Mouse (Mus musculus) embryonic fibroblast, embryonic 13.5 days (primary cell): ENCODE measurements around the gene Ppp6r2.

ENCODE experiments used
- CTCF ChIP-seq: IDR thresholded peaks from 2 replicates; pipeline ENCODE4 v1.5.1; 2011; ENCODE audit warnings: mild to moderate bottlenecking, control low read depth, low read length, moderate library complexity, borderline replicate concordance; ENCODE audit not compliant: insufficient read depth
- POLR2A ChIP-seq: IDR thresholded peaks from 2 replicates; pipeline ENCODE4 v1.6.1; 2011; ENCODE audit warnings: low read depth, mild to moderate bottlenecking, control low read depth, low read length, moderate library complexity

GRCm38 (mm10) chr15:89285004-89285403 is 73.7 kb downstream of the Ppp6r2 start:
- TF ChIP-seq CTCF (no peak), POLR2A (no peak)
